Mouse (Mus musculus): ENCODE data around the gene Fgfr2. TPM values are rescaled to one million over a fixed set of nuclear protein-coding genes. Genes with fewer than 3 reads are reported as not detected.

Fgfr2 gene
- total RNA-seq, 2 experiments from 2014 or later, result 35.8 to 40.8 TPM

DNA sequence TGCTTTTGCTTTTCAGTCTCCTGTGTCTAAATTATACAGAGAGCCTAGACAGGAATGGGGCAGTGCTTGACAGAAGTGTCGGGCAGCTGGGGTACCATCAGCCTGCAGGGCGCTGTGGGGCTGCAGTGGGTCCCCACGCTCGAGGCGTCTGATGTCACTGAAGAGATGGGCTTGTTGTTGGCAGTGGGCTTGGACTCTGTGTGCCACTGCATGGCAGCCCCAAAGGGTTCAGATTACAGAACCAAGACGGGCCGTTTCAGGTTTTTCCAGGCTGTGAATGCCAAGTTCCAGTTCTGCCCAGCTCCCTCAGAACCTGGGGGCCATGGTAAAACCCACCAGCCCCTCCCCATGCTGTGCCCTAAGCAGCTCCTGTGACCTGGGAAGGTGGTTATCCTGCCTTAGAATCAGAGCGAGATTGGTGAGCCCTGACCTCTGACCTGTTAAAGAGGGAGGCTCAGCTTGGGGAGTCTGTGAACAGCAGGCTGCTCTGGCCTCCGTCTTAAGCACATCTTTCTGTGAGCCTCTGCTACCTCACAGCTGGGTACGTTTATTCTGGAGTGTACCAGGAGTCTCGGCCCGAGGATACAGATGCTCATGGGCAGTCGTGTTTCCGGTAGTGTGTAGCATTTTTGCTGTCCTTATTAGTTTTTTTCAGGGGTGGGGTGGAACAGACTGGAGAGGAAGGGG is 465.6 kb downstream of the Fgfr2 start:
- DNase-seq, result no peak
- intact Hi-C loops (cut with DNase I), result loop anchor here (10.0 kb wide), 1 partner anchor 347 kb away; no protein-coding TSS in a partner anchor

DNA sequence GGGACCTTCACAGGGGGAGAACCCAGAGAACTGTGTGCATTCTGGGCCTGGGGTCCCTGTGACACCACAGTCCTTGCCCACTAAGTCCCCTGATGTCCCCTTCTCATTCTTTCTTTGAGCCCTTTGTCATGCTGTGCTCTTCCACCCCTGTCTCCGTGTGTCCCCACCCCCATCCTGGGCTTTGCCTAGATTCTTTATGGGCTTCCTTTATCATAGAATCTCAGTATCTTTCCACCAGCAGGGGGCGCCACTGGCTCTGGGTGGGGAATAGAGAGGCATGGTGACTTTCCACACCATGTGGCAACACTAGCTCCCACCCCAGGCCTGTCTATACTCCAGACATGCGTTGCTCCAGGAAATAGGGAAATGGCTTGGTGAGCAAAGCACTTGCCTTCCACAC is 466.6 kb downstream of the Fgfr2 start:
- peak; percentile 97 for DNase-seq

DNA sequence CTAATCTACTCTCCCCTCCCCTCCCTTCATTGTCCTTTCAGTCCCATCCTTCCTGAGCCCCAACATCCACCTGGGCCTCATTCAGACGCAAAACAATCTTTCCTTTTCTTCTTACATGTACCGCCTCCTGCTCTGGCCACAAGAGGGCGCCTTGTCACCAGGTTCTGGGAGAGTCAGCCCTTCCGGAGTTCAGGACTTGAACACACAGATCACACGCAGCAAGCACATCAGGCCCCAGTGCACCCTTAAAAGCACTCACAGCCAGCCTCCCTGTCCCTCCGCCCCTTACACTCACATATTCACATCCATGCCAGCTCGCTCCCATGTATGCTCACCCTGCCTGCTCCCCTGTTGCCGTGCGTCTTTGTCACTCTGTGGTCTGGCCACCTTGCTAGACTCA is 467.1 kb downstream of the Fgfr2 start:
- peak; percentile 94 for DNase-seq
- intact Hi-C loops (cut with DNase I), result loop anchor here (1.0 to 10.0 kb wide), 2 partner anchors 155 to 349 kb away; no protein-coding TSS in a partner anchor

More for the DNA sequence above, 466.6 kb downstream of the Fgfr2 start:
- intact Hi-C loops (cut with DNase I), result loop anchor here (1.0 to 10.0 kb wide), 2 partner anchors 155 to 348 kb away; no protein-coding TSS in a partner anchor

DNA sequence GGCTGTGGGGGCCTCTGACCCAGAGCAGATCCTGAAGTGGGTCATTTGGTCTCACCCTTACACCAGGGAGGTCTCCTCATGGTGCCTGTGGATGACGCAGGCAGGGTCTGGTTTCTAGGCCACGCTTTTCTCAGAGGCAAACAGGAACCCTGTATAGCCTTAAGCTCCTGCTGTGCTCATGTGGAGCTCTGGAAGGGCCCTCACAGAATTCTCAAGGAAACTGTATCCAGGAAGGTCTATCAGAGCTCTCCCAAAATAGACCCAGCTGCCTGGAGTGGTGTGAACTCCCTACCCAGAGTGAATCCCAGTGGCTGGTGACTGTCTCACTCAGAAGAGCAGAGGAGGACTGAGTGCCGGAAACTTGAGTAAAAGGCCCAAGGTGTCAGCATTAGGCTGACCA is 468.7 kb downstream of the Fgfr2 start:
- no peak for DNase-seq
- intact Hi-C loops (cut with DNase I), result loop anchor here (10.0 kb wide), 1 partner anchor 350 kb away; no protein-coding TSS in a partner anchor

DNA sequence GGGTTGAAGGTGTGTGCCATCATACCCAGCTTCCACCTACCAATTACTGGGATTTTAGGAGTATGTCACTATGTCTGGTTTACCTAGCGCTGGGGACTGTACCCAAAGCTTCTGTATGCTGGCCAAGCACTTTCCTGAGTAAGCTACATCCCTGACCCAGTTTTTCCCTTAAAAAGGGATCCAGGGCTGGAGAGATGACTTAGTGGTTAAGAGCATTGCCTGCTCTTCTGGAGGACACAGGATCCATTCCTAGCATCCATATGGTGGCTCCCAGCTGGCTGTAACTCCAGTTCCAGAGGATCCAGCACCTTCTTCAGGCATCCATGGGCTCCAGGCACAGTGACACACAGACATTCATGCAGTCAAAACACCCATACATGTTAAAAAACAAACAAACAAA is 476.6 kb downstream of the Fgfr2 start:
- DNase-seq, result no peak
- intact Hi-C loops (cut with DNase I), result no loop called here

DNA sequence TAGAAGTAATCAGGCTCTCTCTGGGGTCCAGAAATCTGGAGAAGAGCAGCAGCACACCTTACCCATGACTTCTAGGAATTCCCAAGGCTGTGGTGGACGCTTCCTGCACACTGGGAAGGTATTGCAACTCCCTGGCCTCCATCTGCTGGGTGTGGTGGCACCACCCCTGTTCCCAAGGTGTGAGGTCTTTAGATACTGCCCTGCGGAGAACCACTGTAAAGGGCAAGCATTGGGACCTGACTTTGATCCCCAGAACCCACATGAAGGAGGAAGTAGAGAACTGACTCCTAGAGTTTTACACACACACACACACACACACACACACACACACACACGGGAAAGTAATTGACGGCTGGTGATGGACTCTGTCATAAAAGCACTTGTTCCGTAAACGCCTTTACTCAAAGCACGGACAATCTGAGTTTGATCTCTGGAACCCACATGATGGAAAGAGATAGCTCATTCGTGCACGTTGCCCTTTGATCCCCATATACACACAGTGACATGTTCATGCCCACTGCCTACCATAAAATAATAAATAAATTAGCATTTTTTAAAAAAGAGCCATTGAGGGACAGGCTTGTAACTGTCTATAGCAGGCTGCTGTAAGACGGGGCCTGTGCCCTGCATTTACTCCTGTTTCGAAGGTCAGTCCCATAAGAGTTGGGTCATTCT is 478.4 kb downstream of the Fgfr2 start:
- DNase-seq, result no peak
- intact Hi-C loops (cut with DNase I), result no loop called here

DNA sequence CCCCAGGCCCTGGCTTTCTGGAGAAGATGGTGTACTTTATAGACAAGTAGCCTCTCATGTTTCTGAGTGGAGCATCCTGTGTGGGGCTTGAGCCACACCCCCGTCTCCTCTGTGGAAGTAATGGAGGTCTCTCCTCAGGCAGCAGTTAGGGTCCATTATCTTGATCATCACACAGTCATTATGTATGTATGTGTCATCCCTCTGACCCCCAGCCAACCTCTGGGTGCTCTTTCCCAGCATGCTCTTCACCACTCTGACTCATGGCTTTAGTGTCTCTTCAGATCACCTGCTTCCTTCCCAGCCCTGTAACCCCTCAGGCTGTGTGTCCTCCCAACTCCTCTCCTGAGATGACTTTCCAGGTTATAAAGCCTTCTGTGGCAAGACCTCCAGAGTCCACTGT is 481.5 kb downstream of the Fgfr2 start:
- intact Hi-C loops (cut with DNase I), result no loop called here
- no peak for DNase-seq

DNA sequence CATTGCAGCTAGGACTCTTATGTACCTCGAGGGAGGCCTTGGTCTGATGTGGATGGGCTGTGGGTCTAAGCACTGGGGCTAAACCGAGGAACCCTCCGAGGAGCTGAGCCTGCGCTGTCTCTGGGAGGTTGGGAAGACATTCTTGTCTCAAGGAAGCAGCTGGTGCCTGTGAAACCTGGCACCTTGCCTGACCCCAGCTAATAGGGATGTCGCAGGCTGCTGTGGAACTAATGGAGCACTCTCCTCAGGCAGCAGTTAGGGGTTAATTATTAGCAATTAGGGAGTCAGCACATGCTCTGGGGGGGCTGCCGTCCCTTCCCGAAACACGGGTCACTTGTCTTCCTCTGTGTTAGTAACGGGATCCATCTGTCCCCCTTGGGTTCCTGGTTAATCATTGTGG is 482.2 kb downstream of the Fgfr2 start:
- intact Hi-C loops (cut with DNase I), result no loop called here
- DNase-seq, result peak; percentile 86

DNA sequence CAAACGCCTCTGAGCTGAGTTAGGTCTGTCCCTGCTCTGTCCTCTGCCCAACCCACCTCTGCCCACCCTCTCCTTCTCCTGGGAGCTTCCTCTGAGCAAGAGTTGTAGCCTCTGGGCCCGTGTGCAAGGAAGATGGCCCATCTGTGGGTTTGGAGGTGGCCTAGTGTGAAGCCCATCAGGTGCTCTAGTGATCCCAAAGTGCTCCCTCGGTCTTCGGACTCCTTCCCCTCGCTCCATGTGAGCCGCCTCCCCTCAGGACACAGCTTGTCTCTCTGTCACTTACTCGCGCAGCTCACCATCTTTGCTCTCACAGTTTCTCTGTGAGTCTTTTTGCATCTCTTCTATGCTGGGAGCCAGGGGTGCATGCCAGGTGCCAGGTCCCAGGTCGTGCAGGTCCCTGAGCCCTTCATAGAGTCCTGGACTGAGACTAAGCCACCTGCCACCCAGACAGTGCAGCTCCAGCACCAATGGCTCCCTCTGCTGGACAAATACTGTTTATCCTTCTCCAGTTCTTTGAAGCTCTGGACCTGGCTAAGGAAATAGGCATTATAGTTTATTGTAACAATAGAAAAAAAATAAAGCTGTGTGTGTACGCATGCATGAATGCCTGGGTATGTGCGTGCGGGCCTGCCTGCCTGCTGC is 484.6 kb downstream of the Fgfr2 start:
- intact Hi-C loops (cut with DNase I), result no loop called here
- DNase-seq, result peak; percentile 41

DNA sequence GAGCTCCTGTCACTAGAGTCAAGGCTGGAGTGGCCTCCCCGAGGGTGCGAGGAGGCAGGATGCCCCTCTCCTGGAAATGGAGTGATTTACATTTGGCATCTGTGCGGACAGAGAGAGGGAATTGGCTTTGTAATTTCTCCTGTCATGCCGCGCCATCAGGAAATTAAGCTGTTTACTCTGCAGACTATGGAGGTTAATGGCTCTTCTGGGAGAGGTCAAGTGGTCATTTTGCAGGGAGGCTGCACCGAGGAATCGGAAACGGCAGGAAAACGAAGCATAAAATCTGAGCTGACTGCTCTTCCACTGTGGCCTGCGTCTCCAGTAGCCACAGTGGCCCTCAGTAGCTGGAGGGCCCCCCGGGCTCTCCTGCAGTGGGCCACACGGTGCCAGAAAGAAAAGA is 485.9 kb downstream of the Fgfr2 start:
- DNase-seq, result no peak
- intact Hi-C loops (cut with DNase I), result no loop called here

DNA sequence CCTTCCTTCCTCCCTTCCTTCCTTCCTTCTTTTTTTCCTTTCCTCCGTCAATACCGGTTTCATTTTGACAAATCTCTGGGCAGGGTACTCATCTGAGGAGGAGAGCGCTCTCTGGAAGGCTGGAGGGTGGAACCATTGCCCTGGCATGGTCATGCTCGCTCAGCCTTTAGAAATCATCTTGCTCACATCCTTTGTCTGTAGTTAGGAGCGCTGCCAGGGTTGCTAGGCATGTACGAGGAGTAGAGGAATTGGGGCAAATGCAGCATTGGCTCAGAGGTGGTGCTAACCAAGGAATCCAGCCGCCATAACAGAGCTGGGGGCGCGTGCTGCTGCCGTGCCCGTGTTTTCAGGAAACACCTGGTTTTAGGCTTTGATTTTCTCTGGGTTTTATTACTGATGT is 491.8 kb downstream of the Fgfr2 start:
- peak; percentile 80 for DNase-seq
- intact Hi-C loops (cut with DNase I), result no loop called here

DNA sequence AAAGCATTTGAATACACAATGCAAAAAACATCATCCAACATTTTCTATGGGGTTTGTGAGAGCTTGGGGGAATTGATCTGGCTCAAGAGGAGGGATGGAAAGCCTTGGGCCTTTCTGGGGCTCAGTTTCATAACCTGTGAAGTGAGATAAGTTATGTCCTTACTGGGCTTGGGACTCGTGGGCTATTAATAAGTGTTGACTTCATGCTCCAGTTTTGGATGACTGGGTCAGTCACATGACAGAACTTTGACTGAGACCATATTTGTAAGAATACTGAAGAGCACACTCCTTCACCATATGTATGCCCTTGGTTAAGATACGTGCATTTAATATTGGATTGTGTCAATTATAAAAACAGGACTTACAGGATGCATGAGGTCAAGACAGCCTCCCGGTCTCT is 495.7 kb downstream of the Fgfr2 start:
- DNase-seq, result no peak

DNA sequence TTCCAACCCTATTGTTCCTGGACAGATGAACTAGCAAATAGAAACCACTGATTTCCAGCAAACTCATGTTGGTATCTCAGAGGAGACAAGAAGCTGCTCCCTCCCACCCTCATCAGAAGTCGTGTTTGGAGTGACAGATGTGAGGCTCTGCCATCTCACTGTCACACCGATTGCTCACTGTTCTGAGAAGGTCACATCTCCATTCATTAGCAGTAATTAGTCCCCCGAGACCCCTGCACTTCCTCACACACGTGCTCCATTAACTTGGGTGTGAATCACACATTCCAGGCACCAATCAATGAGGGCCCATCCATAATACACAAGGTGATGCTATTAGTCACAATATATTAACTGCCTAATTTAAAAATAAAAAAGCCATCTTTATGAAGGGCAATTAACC is 497.0 kb downstream of the Fgfr2 start:
- intact Hi-C loops (cut with DNase I), result no loop called here

More for the DNA sequence above, 495.7 kb downstream of the Fgfr2 start:
- intact Hi-C loops (cut with DNase I), result no loop called here

DNA sequence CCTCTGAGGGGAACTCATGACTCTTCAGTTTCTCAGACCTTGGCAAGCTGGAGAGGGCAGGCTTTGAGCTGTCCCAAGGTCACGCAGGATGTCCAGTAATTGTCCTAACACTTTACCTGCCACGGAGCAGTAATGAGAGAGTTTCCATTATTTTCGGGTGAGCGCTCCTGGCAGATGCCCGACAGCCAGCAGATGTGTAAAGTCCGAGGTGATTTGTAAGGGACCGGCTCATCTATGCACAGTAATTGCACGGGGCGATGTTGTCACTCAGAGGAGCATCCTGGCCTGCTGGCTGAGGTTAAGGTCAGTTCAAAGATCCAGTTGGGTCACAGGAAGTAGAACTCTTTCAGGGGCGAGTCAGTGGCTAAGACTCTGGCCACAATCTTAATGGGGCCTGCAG is 499.0 kb downstream of the Fgfr2 start:
- DNase-seq, result no peak
- intact Hi-C loops (cut with DNase I), result no loop called here

More for the DNA sequence above, 497.0 kb downstream of the Fgfr2 start:
- DNase-seq, result no peak

DNA sequence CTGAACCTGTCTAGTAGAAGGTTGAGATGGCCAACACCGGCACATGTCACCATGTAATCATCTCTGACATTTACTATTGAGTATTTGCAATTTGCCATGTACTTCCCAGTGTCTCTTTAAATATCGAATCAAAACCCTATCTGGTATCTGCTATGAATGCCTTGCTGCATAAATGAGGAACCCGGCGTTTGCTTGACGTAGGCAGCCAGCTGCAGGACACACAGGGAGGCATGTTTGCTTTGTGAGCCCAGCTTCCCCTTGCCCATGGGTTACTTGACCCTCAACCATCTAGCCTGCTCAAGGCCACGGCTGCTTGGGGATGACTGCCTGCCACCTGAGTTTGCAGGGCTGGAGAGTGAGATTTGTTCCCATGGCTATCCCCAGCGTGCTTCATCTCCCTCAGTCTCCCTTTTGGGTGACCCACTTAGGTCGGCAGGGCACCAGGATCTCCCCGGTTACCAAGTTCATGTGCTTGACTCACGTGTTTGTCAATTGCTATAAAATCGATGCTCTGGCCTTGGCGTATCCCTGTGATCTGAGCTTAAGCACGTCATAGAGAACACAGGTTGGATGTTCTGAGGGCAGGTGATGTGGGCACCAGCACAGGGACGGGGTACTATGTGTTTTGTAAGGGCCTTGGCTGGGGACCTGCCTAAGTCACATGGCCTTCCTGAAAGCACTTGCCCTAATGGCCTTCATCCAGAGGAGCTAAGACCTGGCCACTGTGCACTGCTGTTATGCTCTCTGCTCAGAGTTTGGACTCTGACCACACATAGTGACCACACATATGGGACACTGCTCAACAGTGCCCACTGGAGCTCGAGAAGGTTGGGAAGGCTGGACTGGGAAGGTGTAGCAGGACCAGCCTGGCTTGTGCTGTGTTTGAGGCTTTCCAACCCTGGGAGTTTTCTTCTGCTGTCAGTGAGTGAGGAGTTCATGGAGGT is 502.9 kb downstream of the Fgfr2 start:
- intact Hi-C loops (cut with DNase I), result no loop called here

DNA sequence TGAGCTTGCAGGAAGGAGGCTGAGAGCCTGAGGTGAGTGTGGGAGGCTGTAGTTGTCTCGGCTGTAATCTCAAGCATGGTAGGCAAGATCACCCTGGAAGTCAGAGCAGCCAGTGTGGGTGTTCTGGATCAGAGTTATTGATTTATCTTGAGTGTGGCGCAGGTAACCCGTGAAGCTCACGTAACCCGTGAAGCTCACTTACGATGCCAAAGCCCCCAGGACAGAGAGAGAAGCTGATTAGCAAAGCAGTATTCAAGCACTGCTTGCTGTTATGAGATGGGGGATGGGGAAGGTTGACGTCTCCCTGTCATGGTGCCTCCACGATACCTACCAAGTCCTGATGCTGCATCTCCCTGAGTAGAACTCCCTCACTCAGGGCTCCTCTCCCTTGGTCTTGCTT is 503.6 kb downstream of the Fgfr2 start:
- intact Hi-C loops (cut with DNase I), result no loop called here
- DNase-seq, result no peak

More for the DNA sequence above, 502.9 kb downstream of the Fgfr2 start:
- no peak for DNase-seq

DNA sequence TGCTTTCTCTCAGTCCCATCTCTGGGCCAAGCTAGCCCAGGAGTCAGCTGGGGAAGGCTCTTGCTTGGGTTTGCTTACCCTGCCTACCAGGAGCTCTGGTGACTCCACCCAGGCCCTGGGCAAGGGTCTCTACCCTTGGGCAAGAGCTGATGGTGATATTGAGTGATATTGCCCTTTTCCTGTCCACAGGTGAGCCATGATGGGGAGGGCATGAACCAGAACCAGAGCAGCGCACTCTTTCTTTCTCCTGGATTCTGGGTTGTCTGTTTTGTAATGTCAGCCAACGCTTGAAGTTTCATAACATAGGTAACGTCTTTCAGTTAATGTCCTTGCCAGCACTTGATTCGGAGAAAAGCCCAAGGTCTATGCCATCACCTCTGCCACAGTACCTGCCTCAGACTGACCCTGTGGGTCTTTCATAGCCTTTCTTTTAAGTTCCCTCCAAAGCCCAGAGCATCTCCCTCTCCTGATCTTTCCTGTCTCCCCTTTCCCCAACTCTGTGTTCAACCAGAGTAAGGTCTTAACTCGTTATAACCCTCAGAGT is 506.1 kb downstream of the Fgfr2 start:
- intact Hi-C loops (cut with DNase I), result no loop called here
- DNase-seq, result no peak

DNA sequence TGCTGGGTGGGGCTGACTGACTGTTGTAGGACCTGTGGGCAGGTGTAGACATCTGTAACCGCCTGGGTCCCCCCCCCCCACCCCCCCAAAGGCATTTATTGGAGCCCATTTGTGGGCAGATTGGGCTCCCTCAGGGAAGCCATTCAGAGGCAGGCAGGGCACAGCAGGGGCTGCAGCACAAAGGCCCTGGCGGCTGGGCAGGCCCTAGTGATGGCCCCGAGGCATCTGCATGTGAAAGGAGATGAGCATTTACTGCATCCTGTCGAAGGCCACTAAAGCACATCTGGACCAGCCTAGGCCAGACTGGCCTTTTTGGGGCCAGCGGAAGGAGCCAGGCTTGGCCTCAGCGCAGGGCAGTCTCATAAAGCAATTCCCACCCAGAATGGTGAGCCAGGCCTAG is 506.8 kb downstream of the Fgfr2 start:
- no peak for DNase-seq
- intact Hi-C loops (cut with DNase I), result no loop called here

DNA sequence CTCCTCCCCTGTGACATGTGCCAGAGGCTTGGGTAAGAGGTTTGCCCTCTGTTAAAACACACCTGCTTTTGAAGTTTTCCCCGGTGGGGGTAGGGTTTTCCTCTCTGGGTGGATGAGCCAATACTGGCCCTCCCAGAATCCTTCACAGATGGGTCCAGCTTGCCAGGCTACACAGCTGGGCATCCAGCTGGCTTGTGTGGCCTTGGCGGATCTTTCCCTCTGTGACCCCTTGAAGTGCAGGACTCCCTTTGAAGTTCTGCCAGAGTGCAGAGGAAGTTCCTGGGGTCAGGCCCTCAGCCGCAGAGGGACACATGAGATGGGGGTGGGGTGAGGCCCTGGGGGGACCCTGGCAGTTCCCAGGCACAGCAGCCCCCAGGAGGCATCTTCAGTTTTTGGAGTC is 507.8 kb downstream of the Fgfr2 start:
- DNase-seq, result no peak
- intact Hi-C loops (cut with DNase I), result no loop called here

DNA sequence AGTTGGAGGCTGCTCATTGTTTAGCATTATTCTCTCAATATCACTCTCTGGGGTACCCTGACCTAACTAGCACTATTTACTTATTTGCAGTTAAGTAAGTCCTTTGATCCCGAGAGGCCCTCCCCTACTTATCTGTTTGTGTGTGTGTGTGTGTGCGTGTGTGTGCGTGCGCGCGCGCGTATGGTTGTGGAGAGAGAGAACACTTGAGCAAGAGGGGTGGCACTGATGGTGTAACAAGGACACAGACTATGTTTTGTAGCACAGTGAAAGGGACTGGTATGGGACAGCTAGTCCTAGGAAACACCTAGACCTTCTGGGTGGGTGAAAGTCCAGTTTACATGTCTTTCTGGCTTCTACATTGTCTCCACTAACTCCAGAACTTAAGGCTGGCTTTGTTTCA is 511.6 kb downstream of the Fgfr2 start:
- intact Hi-C loops (cut with DNase I), result no loop called here
- no peak for DNase-seq

Measured in left cerebral cortex, postnatal 4 days (tissue).